8 mouse cellular contexts compared by ENCODE assay signal in genomic region chr6:72237035-72237434, GRCm38 (mm10). TPM values are rescaled to one million over a fixed set of nuclear protein-coding genes. Genes with fewer than 3 reads are reported as not detected.
DNase-seq lines count a peak whose midpoint lies in the region.

No protein-coding gene starts in this region.

- DNase-seq in 416B (ENCODE audit: low read depth) = peak; percentile 81
- DNase-seq in NIH3T3 (ENCODE audit: low read depth) = peak; percentile 93
- peak; percentile 94 to 97 for DNase-seq in cerebellum, postnatal 14 days
- DNase-seq in gastrocnemius, postnatal 10 days = peak; percentile 95
- peak; percentile 89 to 96 for DNase-seq in kidney, postnatal 36 days
- DNase-seq in lung, adult 18-20 months = peak; percentile 84 to 89
- DNase-seq in retina, postnatal 1 day = peak; percentile 93
- peak; percentile 90 for DNase-seq in thymus, postnatal 4 days

RNA-seq across cellular contexts. Expression of gene Atoh8, which starts 1.7 kb away (rescaled TPM):
- total RNA-seq in gastrocnemius, postnatal 10 days (2021) = 1 to 10 TPM; 4.0 to 4.6 TPM

Comparison
In these comparisons a context has a peak if more than half of its experiments do, and no peak if none do; other contexts are left out.
1. Peak in every context shown above with its lines: DNase-seq.